Mouse (Mus musculus): ENCODE measurements at regions not wholly inside any gene's neighbourhood (a gene's known extent, or its start where the extent isn't known, plus 50 kb on each side); places are given as distances from the start of the nearest gene placed in this dataset.
A peak's percentile ranks its signal among the peaks of the same experiment; 100 is the strongest.

- no peaks in the 10 kb centered on the region for H3K36me3 ChIP-seq (ENCODE audit: insufficient read depth, low read length)
- H3K4me2 ChIP-seq (replicated peaks; ENCODE audit: low read depth, low read length): no peak overlapping the region
- H3K27me3 ChIP-seq (ENCODE audit: insufficient read depth, low read length): no peaks in the 10 kb centered on the region
- H3K4me3 ChIP-seq (ENCODE audit: low read length): no peak overlapping the region
- no peaks in the 10 kb centered on the region for H3K9me3 ChIP-seq (ENCODE audit: low read length)
- 57% methylated on average over 2 of the region's 2 CpGs for WGBS
- no peak overlapping the region for H3K27ac ChIP-seq (ENCODE audit: low read length)
- ATAC-seq (ENCODE audit: low FRiP score, low TSS enrichment): no peak
- peaks cover 10% of the 10 kb centered on the region; the same call in 1 of the 2 replicates for H3K4me1 ChIP-seq (ENCODE audit: insufficient read depth, low read length)
- no peak overlapping the region for H3K9ac ChIP-seq (replicated peaks; ENCODE audit: low read length)
Observed at GRCm38 (mm10) chr15:13534017-13534416, 360.5 kb upstream of the Cdh6 start.

GRCm38 (mm10) chr15:13529960-13530359 is 356.5 kb upstream of the Cdh6 start:
- Histone ChIP-seq H3K27me3 (ENCODE audit: insufficient read depth, low read length) (no peaks in the 10 kb centered on the region), H3K4me2 (replicated peaks; ENCODE audit: low read depth, low read length) (no peak overlapping the region), H3K9me3 (ENCODE audit: low read length) (no peaks in the 10 kb centered on the region), H3K9ac (replicated peaks; ENCODE audit: low read length) (no peak overlapping the region), H3K4me1 (ENCODE audit: insufficient read depth, low read length) (peaks cover 10% of the 10 kb centered on the region; the same call in 1 of the 2 replicates), H3K27ac (ENCODE audit: low read length) (no peak overlapping the region), H3K4me3 (ENCODE audit: low read length) (no peak overlapping the region), H3K36me3 (ENCODE audit: insufficient read depth, low read length) (no peaks in the 10 kb centered on the region)
- WGBS: 24% methylated on average over 3 of the region's 3 CpGs
- ATAC-seq (ENCODE audit: low FRiP score, low TSS enrichment): peak; percentile 63; the same call in 1 of the 2 replicates

GRCm38 (mm10) chr15:13529050-13529449 is 355.6 kb upstream of the Cdh6 start:
- Histone ChIP-seq H3K27me3 (ENCODE audit: insufficient read depth, low read length) (no peaks in the 10 kb centered on the region), H3K27ac (ENCODE audit: low read length) (0 out of 2 replicates have a peak overlapping the region, but pooled peaks have one; percentile 20), H3K4me1 (ENCODE audit: insufficient read depth, low read length) (peaks cover 10% of the 10 kb centered on the region; the same call in 1 of the 2 replicates), H3K9me3 (ENCODE audit: low read length) (no peaks in the 10 kb centered on the region), H3K4me3 (ENCODE audit: low read length) (no peak overlapping the region), H3K9ac (replicated peaks; ENCODE audit: low read length) (no peak overlapping the region), H3K4me2 (replicated peaks; ENCODE audit: low read depth, low read length) (no peak overlapping the region), H3K36me3 (ENCODE audit: insufficient read depth, low read length) (no peaks in the 10 kb centered on the region)
- WGBS: 53% methylated on average over 4 of the region's 4 CpGs
- ATAC-seq (ENCODE audit: low FRiP score, low TSS enrichment): peak; percentile 85
